Mouse (Mus musculus): ENCODE measurements at regions not wholly inside any gene's neighbourhood (a gene's known extent, or its start where the extent isn't known, plus 50 kb on each side); places are given as distances from the start of the nearest gene placed in this dataset.

GRCm38 (mm10) chr7:137748936-137749335 is 311.5 kb downstream of the Glrx3 start:
- in situ Hi-C loops (cut with MboI, MseI), result no loop called here

DNA sequence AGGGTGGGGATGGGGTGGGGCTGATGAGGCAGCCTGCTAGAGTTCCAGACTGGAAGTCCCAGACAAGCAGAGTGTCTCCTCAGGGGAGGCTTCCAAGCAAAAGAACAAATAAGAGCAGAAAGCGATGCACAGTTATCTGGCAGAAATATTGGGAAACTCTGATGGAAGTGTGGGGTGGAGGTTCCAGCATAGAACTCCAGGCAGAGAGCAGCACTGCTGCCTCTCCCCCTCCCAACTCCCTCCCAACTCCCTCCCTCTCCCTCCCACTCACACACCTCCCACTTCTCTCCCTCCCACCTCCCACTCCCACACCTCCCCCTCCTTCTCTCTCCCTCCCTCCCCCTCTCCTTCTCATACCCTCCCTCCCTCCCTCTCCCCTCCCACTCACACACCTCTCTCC is 313.3 kb downstream of the Glrx3 start:
- in situ Hi-C loops (cut with MboI, MseI), result no loop called here

DNA sequence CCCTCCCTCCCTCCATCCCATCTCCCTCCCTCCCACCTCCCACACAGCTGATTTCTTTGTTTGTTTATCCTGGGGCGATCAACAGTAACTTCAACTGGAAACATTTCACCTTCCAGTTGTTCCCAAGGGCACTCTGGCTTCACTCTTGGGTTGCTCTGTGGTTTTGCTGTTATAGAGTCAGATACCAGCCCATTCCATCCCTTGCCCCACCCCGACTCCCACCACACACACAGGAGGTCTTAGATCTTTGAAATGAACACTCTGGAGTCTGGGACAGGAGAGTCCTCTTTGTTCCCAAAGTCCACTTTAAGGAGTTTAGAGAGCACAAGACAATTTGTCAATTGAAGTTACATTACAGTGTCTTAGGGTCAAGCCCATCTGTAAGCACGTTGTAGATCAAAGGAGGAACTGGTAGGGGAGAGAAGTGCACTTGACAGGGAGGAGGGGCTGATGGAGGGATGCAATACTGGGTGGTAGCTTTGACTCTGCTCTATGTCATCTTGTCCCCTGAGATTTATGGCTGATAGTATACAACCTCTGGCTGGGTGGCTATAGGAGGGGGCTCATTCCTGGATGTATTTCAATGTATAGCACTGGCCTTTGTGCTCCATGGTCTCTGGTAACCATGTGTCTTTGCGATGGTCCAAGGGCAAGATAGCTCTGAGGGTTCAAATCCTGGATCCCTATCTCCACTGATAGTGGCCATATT is 313.9 kb downstream of the Glrx3 start:
- in situ Hi-C loops (cut with MboI, MseI), result no loop called here

DNA sequence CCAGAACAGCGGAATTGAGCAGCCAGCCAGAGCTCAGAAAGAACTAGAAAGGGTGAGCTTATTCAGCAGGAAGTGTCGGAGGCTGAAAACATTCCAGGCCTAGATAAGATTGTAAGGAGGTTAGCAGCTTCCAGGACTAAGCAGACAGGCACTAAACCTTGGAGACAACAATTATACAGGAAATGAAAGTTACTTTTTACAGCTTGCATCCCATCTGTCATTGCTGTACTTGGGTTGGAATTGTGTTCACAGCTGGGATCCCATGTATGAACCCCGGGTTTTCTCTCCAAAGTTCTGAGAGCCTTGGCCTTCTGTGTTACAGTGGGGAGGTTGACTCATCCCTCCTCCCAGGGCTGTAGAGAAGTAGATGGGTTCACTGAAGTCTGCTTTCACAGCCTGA is 328.5 kb downstream of the Glrx3 start:
- in situ Hi-C loops (cut with MboI, MseI), result no loop called here

- in situ Hi-C loops (cut with MboI, MseI), result no loop called here
Observed at GRCm38 (mm10) chr7:137766721-137767120, 329.3 kb downstream of the Glrx3 start.

DNA sequence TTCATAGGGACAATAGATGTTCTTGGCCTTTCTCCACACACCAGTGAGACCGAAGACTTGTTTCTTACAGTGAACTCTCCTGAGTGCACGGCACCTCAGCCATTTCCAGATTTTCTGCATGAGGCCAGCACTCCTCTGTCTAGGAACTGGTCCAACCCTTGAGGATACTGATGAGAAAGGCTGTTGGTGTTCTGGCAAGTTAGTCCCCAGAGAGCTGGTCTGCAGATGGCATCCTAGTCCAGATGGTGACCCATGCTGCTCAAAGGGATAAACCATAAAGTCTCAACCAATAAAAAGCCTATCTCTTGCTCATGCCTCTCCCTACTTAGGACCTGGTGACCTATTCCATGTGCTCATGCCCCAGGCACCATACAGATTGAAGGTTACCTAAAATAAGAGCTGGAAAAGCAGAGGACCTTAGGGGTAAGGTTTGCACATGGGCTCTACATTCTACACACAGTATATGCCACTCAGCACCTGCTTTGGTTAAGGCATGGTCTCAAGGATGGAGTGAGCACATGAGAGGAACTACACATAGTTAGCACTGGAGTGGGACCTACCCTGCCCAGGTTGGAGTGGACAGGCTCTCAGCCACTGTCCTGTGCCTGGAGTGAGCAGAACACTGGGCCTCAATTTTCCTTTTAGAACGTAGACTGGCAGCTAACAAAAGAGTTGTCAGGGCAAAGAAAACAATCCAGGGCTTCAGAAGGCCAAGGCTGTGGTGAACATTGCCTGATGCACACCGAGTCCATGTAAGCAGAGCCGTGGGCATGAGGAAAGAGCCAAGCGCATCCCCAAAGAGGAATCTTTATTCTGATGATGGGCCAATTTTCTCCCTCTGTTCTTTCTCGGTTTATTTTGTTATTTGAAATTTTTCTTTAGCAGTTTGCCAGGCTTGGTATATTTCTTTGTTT is 335.9 kb downstream of the Glrx3 start:
- in situ Hi-C loops (cut with MboI, MseI), result no loop called here

DNA sequence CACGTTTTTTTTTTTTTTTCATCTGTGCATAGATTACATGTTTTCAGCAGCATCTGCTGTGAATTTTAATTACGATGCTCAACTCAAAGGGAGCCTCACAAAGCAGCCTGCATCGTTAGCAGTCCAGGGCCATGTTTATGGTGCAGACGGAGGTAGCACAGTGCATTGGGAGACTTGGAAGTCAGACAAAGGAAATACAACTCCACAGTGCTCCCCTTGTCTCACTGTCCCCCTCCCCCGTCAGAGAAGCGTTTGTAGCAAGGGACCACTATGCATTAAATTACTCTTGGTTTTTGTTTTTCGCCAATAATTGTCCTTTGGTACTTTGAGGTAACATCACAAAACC is 336.5 kb downstream of the Glrx3 start:
- in situ Hi-C loops (cut with MboI, MseI), result no loop called here

GRCm38 (mm10) chr7:137783954-137784353 is 346.5 kb downstream of the Glrx3 start:
- in situ Hi-C loops (cut with MboI, MseI), result loop anchor here (10.0 kb wide), 1 partner anchor 309 kb away; no protein-coding TSS in a partner anchor

- in situ Hi-C loops (cut with MboI, MseI), result no loop called here
Observed at GRCm38 (mm10) chr7:137805361-137805760, 367.9 kb downstream of the Glrx3 start.

DNA sequence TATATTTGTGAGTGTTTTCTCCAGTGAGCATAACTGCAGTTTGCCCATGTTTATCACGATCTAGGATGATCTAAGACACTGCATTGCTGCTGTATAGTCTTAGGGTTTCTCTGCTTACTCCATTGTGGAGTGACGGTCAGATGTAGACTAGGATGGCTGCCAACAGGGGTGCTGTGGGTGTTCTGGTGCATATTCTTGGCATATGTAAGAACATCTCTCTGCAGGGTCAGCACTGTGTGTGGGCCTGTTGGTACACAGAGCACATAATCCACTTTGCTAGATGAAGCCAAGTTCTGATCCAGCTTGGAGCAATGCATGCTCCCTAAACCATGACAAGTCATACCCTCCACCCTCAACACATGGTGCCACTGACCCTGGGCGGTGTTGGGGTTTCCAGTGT is 375.4 kb downstream of the Glrx3 start:
- in situ Hi-C loops (cut with MboI, MseI), result no loop called here

- in situ Hi-C loops (cut with MboI, MseI), result no loop called here
Observed at GRCm38 (mm10) chr7:137840520-137840919, 403.1 kb downstream of the Glrx3 start.

- in situ Hi-C loops (cut with MboI, MseI), result no loop called here
Observed at GRCm38 (mm10) chr7:137841044-137841443, 403.6 kb downstream of the Glrx3 start.

GRCm38 (mm10) chr7:137841456-137842100 is 404.2 kb downstream of the Glrx3 start:
- in situ Hi-C loops (cut with MboI, MseI), result no loop called here

GRCm38 (mm10) chr7:137847856-137848255 is 410.4 kb downstream of the Glrx3 start:
- in situ Hi-C loops (cut with MboI, MseI), result no loop called here

DNA sequence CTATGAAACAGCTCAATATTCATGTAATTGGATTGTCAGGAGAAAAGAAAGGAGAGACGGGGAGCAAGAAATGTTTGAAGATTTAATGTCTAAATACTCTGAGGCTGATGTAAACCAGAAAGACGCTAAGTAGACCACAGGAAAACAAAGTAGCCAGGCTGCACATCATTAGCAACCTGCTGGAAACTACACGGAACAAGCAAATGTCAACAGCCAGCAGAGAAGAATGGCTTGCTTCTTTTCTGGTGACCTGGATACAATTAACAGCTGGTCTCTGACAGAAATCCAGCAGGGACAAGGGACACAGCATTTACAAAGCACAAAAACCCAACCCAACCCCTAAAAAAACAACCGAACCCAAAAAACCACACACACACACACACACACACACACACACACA is 413.6 kb downstream of the Glrx3 start:
- in situ Hi-C loops (cut with MboI, MseI), result no loop called here

DNA sequence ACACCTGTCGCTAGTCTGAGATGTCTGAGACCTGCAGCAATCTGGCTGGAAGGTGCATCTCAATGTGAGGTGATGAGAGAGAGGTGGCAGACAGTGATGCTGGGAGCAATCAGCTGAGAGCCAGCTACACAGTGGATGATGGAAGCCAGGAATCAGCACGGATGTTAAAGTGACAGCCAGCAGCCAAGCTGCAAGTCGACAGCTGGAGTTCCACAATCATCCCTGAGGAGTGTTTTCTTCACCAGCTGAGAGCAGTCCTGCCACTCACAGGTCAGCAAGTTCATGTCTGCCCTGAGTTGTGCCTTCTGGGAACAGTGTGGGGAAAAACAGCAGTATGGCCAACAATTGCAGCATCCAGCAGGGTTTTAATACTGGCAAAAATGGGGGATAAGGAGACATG is 422.3 kb downstream of the Glrx3 start:
- in situ Hi-C loops (cut with MboI, MseI), result no loop called here

DNA sequence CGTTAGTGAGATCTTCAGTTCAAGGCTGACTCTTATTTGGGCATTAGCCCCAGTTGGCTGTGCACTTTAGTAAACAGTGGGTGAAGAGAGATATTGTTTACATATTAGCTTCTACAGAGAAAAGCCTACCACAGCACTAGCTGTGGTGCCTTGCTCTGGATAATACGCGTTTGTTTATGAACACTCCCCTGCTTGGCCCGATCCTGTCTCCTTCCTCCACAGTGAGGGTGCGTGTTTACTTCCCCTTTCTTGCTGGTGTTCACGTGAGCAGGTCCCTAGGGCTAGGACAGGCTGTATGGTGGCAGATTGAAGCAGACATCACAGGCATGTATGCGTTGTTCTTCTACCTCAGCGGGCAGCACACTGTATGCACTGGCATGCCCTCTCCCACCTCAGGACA is 423.1 kb downstream of the Glrx3 start:
- in situ Hi-C loops (cut with MboI, MseI), result no loop called here

DNA sequence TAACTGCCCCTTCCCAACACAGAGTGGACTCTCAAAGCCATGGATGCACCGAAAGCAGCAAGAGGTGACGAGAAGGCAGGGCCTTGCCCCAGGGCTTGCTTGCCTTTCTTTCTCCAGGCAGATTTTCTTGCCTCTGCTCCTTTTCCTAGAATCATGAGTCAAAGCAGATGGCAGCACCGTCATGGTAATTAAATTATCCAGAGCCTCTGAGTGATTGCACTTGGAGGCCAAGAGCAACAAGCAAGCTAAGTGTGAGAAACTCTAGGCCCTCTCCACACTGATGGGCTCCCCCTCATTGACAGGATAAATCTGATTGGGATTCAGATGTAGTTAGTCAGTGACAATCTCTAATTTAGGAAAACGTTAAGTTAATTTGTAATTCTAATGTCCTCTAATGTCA is 427.5 kb downstream of the Glrx3 start:
- in situ Hi-C loops (cut with MboI, MseI), result no loop called here

GRCm38 (mm10) chr7:137865457-137865856 is 428.0 kb downstream of the Glrx3 start:
- in situ Hi-C loops (cut with MboI, MseI), result no loop called here

- in situ Hi-C loops (cut with MboI, MseI), result no loop called here
Observed at GRCm38 (mm10) chr7:137866880-137867279, 429.5 kb downstream of the Glrx3 start.

DNA sequence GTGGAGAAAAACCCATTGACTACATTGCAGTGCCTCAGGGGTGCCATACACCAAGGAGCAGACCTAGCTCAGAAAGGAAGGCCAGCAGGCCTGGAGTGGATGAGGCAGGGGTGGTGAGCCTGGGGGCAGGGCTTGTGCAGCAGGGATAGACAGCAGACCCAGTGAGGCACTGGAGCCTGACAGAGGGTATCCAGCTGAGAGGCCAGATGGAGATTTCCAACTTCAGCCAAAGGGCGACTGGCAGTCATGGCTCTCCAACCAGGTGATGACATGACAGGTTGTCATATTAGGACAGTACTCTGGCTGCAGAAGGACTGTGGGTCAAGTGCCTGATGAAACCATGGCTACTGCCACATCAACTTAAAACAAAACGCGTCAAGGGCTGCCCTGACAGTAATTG is 431.1 kb downstream of the Glrx3 start:
- in situ Hi-C loops (cut with MboI, MseI), result no loop called here

- in situ Hi-C loops (cut with MboI, MseI), result no loop called here
Observed at GRCm38 (mm10) chr7:137875306-137875705, 437.9 kb downstream of the Glrx3 start.

DNA sequence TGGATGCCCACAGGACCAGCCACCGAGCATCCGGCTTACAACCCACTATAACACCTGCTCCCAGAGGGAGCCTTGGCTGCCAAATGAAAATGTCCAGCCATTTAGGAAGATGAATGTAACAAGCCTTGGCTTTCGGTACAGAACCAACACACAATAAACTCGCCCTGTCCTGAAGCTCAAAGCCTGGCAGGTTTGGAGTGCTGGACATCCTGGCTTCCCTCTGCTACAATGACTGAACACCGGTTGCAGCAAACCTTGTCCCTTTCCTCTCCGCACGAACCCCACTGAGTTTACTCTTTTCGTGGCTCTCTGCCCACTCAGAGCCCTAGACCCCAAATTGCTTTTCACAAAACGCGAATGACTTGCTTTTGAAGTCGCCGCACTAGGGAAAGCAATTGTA is 441.9 kb downstream of the Glrx3 start:
- in situ Hi-C loops (cut with MboI, MseI), result no loop called here

Data from T-helper 1 cell (primary cell).